Mouse (Mus musculus): Measurements from ENCODE around the gene Cyb5r3.

The Cyb5r3 gene

DNA sequence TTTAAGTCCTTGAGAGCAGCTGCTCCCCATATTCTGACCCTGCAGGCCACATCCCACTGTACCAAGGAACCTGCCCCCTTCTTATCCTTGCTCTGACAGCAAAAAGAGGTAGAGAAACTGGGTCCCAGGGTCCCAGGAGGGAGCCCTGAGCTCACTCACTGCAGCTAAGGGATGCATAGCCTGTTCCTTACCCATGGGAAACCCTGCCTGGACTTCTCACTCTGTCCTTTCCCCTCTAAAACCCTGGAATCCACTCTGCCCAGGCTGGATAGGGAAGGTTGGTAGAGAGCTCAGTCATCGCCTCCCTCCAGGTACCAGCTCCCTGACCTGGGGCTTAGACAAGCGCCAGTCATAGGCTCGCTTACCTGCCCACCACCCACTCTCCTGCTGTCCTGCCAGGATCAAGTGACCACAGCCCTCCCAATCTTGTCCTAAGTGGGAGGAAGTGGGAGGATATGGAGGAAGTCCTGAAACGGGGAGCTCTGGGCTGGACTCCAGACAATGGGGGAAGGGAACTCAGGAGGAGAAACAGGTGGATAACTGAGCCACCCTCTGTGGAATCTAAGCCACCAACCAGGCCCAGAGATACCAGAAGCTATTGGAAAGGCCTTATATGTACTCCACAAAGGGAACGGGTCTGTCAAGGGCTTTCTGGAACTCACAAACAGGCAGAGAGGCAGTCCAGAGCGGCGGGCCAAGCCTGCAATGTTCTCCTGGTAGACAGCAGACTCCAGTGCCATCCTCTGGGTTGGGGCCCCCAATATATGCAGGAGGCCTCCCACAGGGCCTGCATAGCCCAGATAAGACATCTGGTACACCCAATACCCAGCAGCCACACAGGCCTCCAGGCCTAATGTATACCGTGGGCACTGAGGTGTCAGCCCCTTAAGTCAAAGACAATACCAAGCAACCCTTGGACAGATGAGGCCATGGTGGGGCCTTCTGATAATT is 2.3 kb downstream of the Cyb5r3 start:
- DNase-seq (ENCODE audit: low spot score in 2 of 2): no peak

GRCm38 (mm10) chr15:83168875-83169771 is 3.3 kb downstream of the Cyb5r3 start:
- no peak for DNase-seq (ENCODE audit: low spot score in 2 of 2)

DNA sequence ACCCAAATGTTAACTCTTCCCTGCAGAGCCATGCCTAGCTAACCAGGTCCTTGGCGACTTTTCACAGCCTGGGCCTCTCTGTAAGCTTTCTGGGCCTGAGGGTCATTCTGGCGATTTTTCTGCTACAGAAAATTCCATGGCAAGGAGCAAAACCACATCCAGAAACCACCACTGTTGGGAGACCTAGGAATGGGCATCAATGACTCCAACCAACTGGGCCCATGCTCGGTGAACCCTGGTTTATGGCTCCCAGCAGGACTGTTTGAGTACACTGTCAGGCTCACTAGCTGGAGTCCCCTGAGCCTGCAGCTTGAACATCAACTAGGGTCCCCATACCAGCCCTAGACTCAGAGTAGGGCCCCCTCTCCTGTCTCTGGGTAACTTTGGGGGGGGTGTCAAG is 4.1 kb downstream of the Cyb5r3 start:
- DNase-seq (ENCODE audit: low spot score in 2 of 2): no peak

GRCm38 (mm10) chr15:83167550-83168065 is 4.8 kb downstream of the Cyb5r3 start:
- DNase-seq (ENCODE audit: low spot score in 2 of 2): no peak

DNA sequence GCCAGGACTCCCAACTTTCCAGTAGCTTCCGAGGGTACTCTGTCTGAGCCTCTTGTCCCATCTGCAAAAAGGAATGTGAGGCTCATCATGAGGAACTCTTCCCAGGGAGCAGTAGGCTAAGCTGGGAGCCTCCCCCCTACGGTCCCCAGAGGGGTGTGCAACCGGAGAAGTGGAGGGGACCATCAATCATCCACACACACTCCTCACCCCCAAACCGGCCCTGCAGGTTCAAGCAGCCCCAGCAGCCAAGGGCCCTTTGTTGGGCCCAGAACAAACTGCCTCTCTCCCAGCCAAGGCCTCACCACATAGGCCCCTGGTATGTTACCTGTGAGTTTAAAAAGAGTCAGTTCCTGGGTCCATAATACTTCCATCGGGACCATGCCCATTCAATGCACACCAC is 5.3 kb downstream of the Cyb5r3 start:
- peak; percentile 72 to 78 for DNase-seq (ENCODE audit: low spot score in 2 of 2)

- DNase-seq (ENCODE audit: low spot score in 2 of 2): peak; percentile 46 to 66
These were observed 5.8 kb downstream of the Cyb5r3 start for GRCm38 (mm10) chr15:83166642-83167041.

DNA sequence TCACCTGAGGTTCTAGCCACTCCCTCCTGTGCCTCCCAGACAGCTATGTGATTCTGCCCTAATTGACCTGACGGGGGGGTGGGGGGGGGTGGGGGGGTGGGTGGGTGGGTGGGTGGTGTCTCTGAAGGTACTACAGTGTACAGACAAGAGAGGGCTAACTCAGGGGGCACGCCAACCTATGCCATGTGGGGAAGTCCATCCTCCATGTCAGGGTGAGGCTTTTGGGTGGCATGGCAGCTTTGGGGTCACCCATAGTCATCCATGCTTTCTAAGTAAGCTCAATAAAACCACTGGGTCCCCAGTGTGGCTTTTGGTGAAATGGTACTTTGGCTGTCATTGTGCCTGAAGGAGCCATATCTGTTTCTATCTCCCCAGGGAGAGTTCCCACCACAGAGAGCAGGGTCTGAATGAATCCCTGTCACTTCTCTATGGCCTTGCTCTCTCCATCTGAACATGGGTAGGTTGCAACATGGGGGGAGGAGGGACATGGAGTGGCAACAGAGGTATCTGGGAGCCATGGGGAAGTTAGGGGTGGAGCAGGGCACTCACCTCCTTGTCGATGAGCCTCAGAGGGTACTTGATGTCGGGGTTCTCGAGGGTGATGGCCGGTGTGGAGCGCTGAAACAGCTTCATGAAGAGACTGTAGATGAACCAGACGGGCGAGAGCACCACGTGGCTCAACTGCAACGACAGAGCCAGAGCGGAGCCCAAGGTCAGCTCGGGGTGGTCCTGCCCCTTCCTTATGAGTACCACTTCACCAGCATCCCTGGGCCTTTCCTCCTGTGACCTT is 6.7 kb downstream of the Cyb5r3 start:
- no peak for DNase-seq (ENCODE audit: low spot score in 2 of 2)

DNA sequence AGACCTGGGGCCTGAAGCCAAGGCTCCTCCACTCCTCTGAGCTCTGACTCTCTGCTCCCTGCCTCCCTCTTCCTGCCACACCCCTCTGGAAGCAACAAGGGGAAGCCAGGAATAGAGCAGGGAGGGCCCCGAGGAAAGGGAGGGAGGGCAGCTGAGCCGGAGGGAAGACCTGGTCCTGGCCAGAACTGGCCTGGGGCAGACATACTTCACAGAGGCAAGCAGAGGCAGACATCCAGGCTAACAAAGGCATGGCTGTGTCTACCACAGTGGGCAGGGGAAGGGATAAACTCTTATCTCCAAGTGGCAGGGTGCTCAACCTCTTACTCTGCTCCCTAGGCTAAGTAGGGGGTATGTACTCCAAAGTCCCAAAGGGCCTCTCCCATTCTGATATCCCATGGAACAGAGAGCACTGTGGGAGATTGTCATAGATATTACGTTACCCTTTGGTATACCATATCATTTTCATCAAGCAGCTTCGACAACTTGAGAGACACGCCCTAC is 7.4 kb downstream of the Cyb5r3 start:
- no peak for DNase-seq (ENCODE audit: low spot score in 2 of 2)

GRCm38 (mm10) chr15:83162818-83163485 is 9.4 kb downstream of the Cyb5r3 start:
- no peak for DNase-seq (ENCODE audit: low spot score in 2 of 2)

DNA sequence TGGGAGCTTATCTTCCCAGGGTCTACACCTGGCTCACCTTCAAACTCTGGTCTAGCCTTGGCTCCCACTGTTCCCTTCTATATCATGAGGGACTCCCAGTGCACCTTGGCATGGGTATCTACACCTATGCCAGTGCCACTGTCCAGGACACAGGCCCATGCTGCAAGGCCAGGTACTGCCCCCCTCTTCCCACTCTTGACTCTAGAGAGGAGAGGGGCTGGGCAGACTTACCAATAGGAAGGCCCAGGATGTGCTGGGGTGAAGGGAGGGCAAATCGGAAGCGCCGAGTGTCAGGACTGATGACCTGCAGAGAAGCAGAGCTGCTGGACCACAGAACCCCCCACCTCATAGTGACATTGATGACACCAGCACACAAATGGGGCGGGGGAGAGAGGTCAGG is 10.4 kb downstream of the Cyb5r3 start:
- no peak for DNase-seq (ENCODE audit: low spot score in 2 of 2)

- no peak for DNase-seq (ENCODE audit: low spot score in 2 of 2)
These were observed 11.2 kb downstream of the Cyb5r3 start for GRCm38 (mm10) chr15:83161062-83161748.

DNA sequence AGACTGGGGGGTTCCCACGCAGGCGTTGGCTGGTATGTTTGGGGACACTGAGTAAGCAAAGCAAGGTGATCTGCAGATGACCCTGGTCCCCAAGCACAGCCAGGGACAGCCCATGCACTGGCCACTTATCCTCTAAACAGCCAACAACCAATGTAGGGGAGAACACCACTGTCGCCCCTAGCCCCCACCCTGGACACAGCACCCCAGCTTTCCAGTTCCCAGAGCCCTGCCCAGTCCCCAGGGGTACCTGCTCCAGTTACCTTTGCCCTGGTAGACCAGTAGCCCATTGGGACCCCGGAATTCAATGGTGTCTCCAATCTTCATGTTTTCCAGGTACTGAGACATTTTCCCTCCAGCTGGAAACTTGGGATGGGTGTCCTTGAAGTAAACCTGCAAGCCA is 11.8 kb downstream of the Cyb5r3 start:
- DNase-seq (ENCODE audit: low spot score in 2 of 2): no peak

- DNase-seq (ENCODE audit: low spot score in 2 of 2): no peak
These were observed 12.6 kb downstream of the Cyb5r3 start for GRCm38 (mm10) chr15:83159823-83160222.

DNA sequence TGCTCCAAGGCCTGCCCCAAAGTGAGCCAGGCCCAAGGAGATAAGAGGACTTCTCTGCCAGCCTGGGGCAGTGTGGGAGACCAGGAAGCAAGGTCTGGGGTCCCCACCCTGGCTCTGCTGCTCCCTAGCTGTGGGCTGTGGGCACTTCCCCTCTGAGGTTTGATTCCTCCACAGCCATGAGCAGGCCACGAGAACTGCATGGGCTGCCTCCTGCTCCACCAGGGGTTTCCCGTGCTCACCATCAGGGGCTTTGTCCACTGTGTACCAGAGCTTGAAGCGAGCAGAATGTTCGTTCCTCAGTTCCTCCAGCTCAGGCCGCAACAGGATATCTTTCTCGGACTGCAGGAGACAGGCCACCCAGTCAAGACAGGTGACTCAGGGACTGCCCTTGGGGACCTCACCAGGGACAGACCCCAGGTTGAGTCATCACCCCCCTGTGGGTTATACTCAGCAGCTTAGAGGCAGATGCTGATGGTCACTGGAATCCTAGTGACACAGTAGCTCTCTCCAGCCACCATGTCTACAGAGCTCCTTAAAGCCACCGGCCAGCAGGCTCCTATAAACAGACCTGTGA is 13.7 kb downstream of the Cyb5r3 start:
- no peak for DNase-seq (ENCODE audit: low spot score in 2 of 2)

GRCm38 (mm10) chr15:83157667-83158064 is 14.7 kb downstream of the Cyb5r3 start:
- no peak for DNase-seq (ENCODE audit: low spot score in 2 of 2)

DNA sequence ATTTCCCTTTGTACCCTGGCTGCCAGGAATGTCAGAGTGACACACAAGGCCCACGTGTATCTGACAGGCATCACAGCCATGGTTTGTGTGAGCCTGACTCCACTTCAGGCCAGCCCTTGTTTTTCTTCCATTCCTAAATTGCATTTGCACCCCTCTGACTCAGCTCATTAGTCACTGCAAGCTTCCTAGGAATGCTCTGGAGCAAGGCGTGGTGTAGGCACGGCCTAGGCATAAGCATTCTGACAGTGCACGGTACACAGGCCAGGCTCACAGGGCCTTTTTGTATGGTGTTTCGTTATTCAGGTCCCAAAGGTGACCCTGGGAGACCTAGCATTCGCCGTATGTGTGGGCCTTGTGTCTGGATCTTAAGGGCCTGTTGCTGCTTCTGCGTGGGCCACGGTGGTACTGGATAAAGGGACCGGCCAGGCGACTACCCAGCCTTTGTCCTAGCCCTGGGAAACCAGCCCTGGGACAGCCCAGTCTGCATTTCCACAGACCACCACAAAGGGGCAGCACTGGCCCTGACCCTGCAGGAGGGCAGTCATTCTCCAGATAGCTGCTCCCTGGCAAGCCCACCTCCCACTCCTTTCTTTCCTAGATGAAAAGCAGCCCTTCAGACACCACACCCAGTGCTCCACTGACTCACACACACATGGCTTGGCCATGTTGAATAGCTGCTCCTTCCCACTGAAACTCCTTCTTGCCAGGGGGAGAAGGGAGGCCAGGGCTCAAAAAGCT is 15.3 kb downstream of the Cyb5r3 start:
- peak; percentile 54 to 65 for DNase-seq (ENCODE audit: low spot score in 2 of 2)

GRCm38 (mm10) chr15:83155672-83156419 is 16.5 kb downstream of the Cyb5r3 start:
- no peak for DNase-seq (ENCODE audit: low spot score in 2 of 2)

- DNase-seq (ENCODE audit: low spot score in 2 of 2): no peak
These were observed 18.1 kb downstream of the Cyb5r3 start for GRCm38 (mm10) chr15:83154309-83154708.

All from urinary bladder, adult 18-20 months (tissue).